Mouse (Mus musculus) embryonic facial prominence, embryonic 11.5 days (tissue): ENCODE measurements around the gene Pkn2. TPM values are rescaled to one million over a fixed set of nuclear protein-coding genes. Genes with fewer than 3 reads are reported as not detected.

Experiments
- ATAC-seq: fragments of 200-750 bp; cut with Nextera tagmentation; replicated peaks from 2 replicates; pipeline ENCODE4 v1.8.0; 2017; ENCODE audit warnings: low read depth; ENCODE audit not compliant: insufficient number of reproducible peaks, low FRiP score, low TSS enrichment
- DNase-seq: peaks from one replicate; pipeline ENCODE4 v3.0.0-alpha.2; 2015; ENCODE audit warnings: low spot score
- H3K27ac ChIP-seq: fragments of 300-500 bp; sonication (generic); replicated peaks from 2 replicates; pipeline ENCODE4 v1.5.1; 2014; ENCODE audit warnings: mild to moderate bottlenecking, low read depth, low read length, control low read depth
- H3K27me3 ChIP-seq: fragments of 300-500 bp; sonication (generic); 2 replicates; pipeline ENCODE4 v1.6.1; 2014; ENCODE audit warnings: mild to moderate bottlenecking, low read length, moderate library complexity, mixed read lengths; ENCODE audit not compliant: control insufficient read depth, insufficient read depth
- H3K36me3 ChIP-seq: fragments of 300-500 bp; sonication (generic); replicated peaks from 2 replicates; pipeline ENCODE4 v1.6.1; 2014; ENCODE audit warnings: low read depth, mild to moderate bottlenecking, low read length, moderate library complexity, mixed read lengths; ENCODE audit not compliant: control insufficient read depth, insufficient read depth
- H3K4me1 ChIP-seq: fragments of 300-500 bp; sonication (generic); 2 replicates; pipeline ENCODE4 v1.6.1; 2014; ENCODE audit warnings: low read length, mixed read lengths; ENCODE audit not compliant: control insufficient read depth, insufficient read depth
- H3K4me2 ChIP-seq: fragments of 300-500 bp; sonication (generic); 2 replicates; pipeline ENCODE4 v1.6.1; 2014; ENCODE audit warnings: low read depth, mild to moderate bottlenecking, control low read depth, low read length, moderate library complexity
- H3K4me3 ChIP-seq: fragments of 300-500 bp; sonication (generic); 2 replicates; pipeline ENCODE4 v1.5.1; 2014; ENCODE audit warnings: low read depth, low read length, control low read depth
- H3K9ac ChIP-seq: fragments of 300-500 bp; sonication (generic); replicated peaks from 2 replicates; pipeline ENCODE4 v1.6.1; 2014; ENCODE audit warnings: mild to moderate bottlenecking, control low read depth, low read length
- H3K9me3 ChIP-seq: fragments of 300-500 bp; sonication (generic); replicated peaks from 2 replicates; pipeline ENCODE4 v1.6.1; 2016; ENCODE audit warnings: mild to moderate bottlenecking, low read length, inconsistent platforms, mixed read lengths; ENCODE audit not compliant: control insufficient read depth
- WGBS: fragments of 180-500 bp; shearing (Covaris S2); extraction: QIAGEN DNeasy Blood & Tissue Kit; methylation state at CpG from one replicate; pipeline ENCODE4 v1.1.7; 2014; 5-methylcytosine and 5-hydroxymethylcytosine counted together
- polyA plus RNA-seq: library from polyadenylated mRNA; unstranded; fragments of >200 nt; fragmentation: Nextera tagmentation; extraction: Ambion mirVana; gene quantifications from 2 replicates; pipeline ENCODE4 v1.2.1, GENCODE M21; 2014

Gene Pkn2
- polyA plus RNA-seq, 1 experiment from 2014 or later = 54.4 TPM

DNA sequence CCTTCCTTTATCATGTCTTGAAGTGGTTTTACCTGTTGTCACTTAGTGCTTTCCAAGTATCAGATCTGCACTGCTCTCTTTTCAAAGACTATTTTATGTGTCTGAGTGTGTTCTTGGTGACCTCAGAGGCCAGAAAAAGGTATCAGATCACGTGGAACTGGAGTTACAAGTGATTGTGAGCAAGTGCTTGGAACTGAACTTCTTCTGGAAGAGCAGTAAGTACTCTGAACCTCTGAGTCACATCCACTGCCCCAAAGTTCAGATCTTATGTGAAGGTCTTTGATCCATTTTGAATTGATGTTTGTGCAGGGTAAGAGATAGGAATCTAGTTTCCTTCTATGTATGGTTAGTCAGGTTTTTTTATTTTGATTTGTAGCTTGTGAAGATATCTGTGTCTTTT, 111.3 kb downstream of the Pkn2 start:
- no peak overlapping the region for H3K9ac ChIP-seq
- no peak overlapping the region for H3K4me3 ChIP-seq
- H3K36me3 ChIP-seq = no peaks in the 10 kb centered on the region; the same call in 1 of the 2 replicates
- DNase-seq (no peak), ATAC-seq (no peak)
- no peaks in the 10 kb centered on the region for H3K9me3 ChIP-seq
- no peak overlapping the region for H3K27ac ChIP-seq
- 68% methylated on average over 1 of the region's 1 CpGs for WGBS
- H3K27me3 ChIP-seq = no peaks in the 10 kb centered on the region
- H3K4me2 ChIP-seq = no peak overlapping the region
- no peaks in the 10 kb centered on the region for H3K4me1 ChIP-seq

DNA sequence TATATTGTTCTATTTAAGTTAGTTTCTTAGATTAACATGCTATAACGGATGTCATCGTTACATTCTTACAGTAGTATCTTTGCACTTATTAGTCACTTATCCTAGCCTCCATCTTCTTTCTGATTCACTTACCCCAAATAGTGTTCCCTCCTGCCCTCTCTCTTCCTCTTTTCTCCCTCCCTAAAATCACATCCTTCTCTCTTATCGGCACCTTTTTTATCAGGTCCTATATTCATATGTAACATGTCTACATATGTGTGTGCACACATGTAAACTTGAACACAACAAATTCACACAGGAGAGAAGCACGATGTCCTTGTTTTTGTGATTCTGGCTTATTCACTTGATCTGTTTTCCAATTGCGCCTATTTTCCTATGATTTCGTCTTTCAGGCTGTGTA, 113.3 kb downstream of the Pkn2 start:
- no peaks in the 10 kb centered on the region for H3K9me3 ChIP-seq
- H3K27ac ChIP-seq = no peak overlapping the region
- WGBS = 92% methylated on average over 6 of the region's 6 CpGs
- H3K27me3 ChIP-seq = no peaks in the 10 kb centered on the region
- H3K4me2 ChIP-seq = no peak overlapping the region
- H3K9ac ChIP-seq = no peak overlapping the region
- no peak for DNase-seq
- no peak for ATAC-seq
- no peaks in the 10 kb centered on the region for H3K4me1 ChIP-seq
- H3K4me3 ChIP-seq = no peak overlapping the region
- no peaks in the 10 kb centered on the region for H3K36me3 ChIP-seq

- Histone ChIP-seq H3K27me3 (no peaks in the 10 kb centered on the region), H3K9me3 (no peaks in the 10 kb centered on the region), H3K4me2 (peak overlapping the region; percentile 70), H3K4me1 (no peaks in the 10 kb centered on the region), H3K36me3 (no peaks in the 10 kb centered on the region), H3K9ac (peak overlapping the region; percentile 94), H3K27ac (no peak overlapping the region), H3K4me3 (peak overlapping the region; percentile 93)
- peak; percentile 25 for DNase-seq
- whole genome bisulfite sequencing = 18% methylated on average over 10 of the region's 10 CpGs
- no peak for ATAC-seq
Measured at GRCm38 (mm10) chr3:142765778-142766165, 116.0 kb downstream of the Pkn2 start.

GRCm38 (mm10) chr3:142764995-142765777, 116.6 kb downstream of the Pkn2 start, which contains the start of gene Gtf2b:
Gene Gtf2b (plus strand): TSS chr3:142765045.
- peak; percentile 99 for ATAC-seq
- peak; percentile 95 for DNase-seq
- peak within 1 kb of the TSS; percentile 94 for H3K9ac ChIP-seq
- no peaks in the 10 kb centered on the region for H3K27me3 ChIP-seq
- H3K9me3 ChIP-seq = no peaks in the 10 kb centered on the region
- under 1% methylated on average over 64 of the region's 64 CpGs for whole genome bisulfite sequencing
- peak within 1 kb of the TSS; percentile 93 for H3K4me3 ChIP-seq
- H3K27ac ChIP-seq = peak within 1 kb of the TSS; percentile 81
- H3K36me3 ChIP-seq = no peaks in the 10 kb centered on the region
- peak within 1 kb of the TSS; percentile 70 for H3K4me2 ChIP-seq
- H3K4me1 ChIP-seq = no peaks in the 10 kb centered on the region

- DNase-seq (no peak), ATAC-seq (no peak)
- no peaks in the 10 kb centered on the region for H3K27me3 ChIP-seq
- no peak overlapping the region for H3K4me2 ChIP-seq
- H3K36me3 ChIP-seq = no peaks in the 10 kb centered on the region
- no peaks in the 10 kb centered on the region for H3K4me1 ChIP-seq
- WGBS = 68% methylated on average over 6 of the region's 6 CpGs
- H3K9me3 ChIP-seq = no peaks in the 10 kb centered on the region
- H3K9ac ChIP-seq = no peak overlapping the region
- no peak overlapping the region for H3K4me3 ChIP-seq
- no peak overlapping the region for H3K27ac ChIP-seq
Measured at GRCm38 (mm10) chr3:142760356-142760755, 121.4 kb downstream of the Pkn2 start.

DNA sequence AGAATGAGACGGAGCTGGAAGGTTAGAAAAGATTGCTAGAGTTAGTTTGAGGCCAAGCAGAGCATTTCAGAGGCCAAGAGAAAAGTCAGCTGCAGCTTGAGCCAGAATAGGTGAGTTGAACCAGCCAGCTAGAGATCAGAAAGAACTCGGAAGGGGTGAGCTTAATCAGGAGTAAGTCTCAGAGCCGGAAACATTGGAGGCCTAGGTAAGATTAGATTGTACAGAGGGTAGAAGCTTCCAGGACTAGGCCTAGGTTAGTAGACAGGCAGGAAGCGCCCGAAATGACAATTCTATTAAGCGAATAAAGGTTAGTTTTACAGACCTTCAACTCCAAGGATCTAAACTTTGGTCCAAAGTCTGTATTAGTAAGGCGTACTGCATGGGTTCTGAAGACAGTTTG, 123.2 kb downstream of the Pkn2 start:
- Histone ChIP-seq H3K4me3 (no peak overlapping the region), H3K9me3 (no peaks in the 10 kb centered on the region), H3K27ac (no peak overlapping the region), H3K27me3 (no peaks in the 10 kb centered on the region), H3K36me3 (no peaks in the 10 kb centered on the region), H3K9ac (no peak overlapping the region), H3K4me1 (no peaks in the 10 kb centered on the region), H3K4me2 (no peak overlapping the region)
- DNase-seq (no peak), ATAC-seq (no peak)
- 78% methylated on average over 7 of the region's 7 CpGs for WGBS

DNA sequence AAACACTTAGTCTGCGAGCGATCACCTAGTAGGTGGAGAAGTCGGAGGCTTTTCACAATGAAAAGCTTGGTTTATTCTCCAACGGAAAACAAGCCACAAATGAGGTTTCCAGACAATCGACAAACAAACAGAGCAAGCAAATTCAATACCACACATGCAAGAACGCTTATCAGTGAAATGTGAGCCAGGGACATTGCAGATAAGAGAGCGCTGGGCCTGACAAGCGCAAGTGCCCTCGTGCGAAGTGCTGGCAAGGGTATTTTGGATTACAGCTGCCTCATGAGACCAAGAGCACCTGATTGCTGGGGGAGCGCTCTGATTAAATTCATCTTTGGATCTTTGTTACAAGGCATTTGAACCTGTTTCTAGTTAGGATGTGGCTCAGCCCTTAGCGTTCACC, 124.0 kb downstream of the Pkn2 start:
- H3K9ac ChIP-seq = no peak overlapping the region
- DNase-seq (peak; percentile 14), ATAC-seq (no peak)
- no peaks in the 10 kb centered on the region for H3K9me3 ChIP-seq
- H3K4me1 ChIP-seq = no peaks in the 10 kb centered on the region
- no peaks in the 10 kb centered on the region for H3K36me3 ChIP-seq
- H3K4me3 ChIP-seq = no peak overlapping the region
- no peaks in the 10 kb centered on the region for H3K27me3 ChIP-seq
- WGBS = 45% methylated on average over 12 of the region's 12 CpGs
- no peak overlapping the region for H3K4me2 ChIP-seq
- no peak overlapping the region for H3K27ac ChIP-seq

DNA sequence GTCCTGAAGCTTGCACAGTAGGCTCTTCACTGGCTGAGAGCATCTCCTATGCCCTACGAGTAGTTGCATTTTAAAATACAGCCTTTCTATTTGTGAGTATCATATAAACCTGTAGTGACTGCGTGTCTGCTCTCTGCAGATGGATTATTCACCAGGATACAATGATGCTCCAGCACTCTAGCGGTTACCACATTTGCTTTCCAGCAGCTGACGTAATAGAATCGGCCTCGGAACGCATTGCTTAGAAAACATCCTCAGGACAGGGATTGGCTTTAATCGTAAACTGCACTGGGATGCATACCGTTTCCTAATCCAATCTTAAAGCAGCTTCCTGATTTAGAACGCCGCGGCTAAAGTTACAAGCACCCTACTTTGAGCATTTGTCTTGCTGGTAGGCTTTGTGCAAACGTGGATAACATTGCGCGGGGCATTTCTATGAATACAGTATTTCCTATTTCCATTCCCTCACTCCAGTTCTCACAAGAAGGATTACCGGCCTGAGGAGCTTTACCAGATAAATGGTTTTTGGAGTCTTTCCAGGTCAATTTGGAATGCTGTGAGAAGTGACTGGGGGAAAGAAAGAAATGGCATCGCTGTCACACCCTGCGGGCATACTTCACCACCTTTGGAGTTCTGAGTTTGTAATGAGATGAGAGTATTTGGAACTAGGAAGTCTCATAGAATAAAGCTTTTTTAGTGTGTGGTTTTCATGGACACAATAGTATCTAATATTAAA, 126.5 kb downstream of the Pkn2 start:
- DNase-seq (no peak), ATAC-seq (no peak)
- H3K9ac ChIP-seq = no peak overlapping the region
- no peaks in the 10 kb centered on the region for H3K9me3 ChIP-seq
- no peaks in the 10 kb centered on the region for H3K4me1 ChIP-seq
- no peaks in the 10 kb centered on the region for H3K27me3 ChIP-seq
- no peak overlapping the region for H3K4me3 ChIP-seq
- no peak overlapping the region for H3K4me2 ChIP-seq
- H3K36me3 ChIP-seq = no peaks in the 10 kb centered on the region
- WGBS = 83% methylated on average over 18 of the region's 18 CpGs
- H3K27ac ChIP-seq = no peak overlapping the region
